Mouse (Mus musculus) spleen, postnatal 0 days (tissue): ENCODE measurements around the gene Cxcl15. TPM values are rescaled to one million over a fixed set of nuclear protein-coding genes. Genes with fewer than 3 reads are reported as not detected.

ENCODE experiments used
- polyA plus RNA-seq: library from polyadenylated mRNA; unstranded; fragments of >200 nt; fragmentation: Nextera tagmentation; extraction: Ambion mirVana; gene quantifications from 2 replicates; pipeline ENCODE4 v1.2.1, GENCODE M21; 2015

Gene Cxcl15
- not detected in 2 replicates for polyA plus RNA-seq

GRCm38 (mm10) chr5:90794195-90794625, at the start of gene Cxcl15:
TSS of gene Cxcl15 (plus strand) at chr5:90794534.

GRCm38 (mm10) chr5:90759077-90760065, 35.0 kb upstream of the Cxcl15 start, which contains the start of gene Cxcl5:
TSS of gene Cxcl5 (plus strand) at chr5:90759360.

GRCm38 (mm10) chr5:90768218-90768617, 26.1 kb upstream of the Cxcl15 start, which contains the start of gene Ppbp:
TSS of gene Ppbp (plus strand) at chr5:90768518.

GRCm38 (mm10) chr5:90771880-90772653, 22.3 kb upstream of the Cxcl15 start, which contains the start of gene Pf4:
TSS of gene Pf4 (plus strand) at chr5:90772435.

GRCm38 (mm10) chr5:90785659-90786588, 8.4 kb upstream of the Cxcl15 start, which contains the start of gene Cxcl3:
TSS of gene Cxcl3 (plus strand) at chr5:90786103.

Other genes with a start within 250 kb of the Cxcl15 start
- gene 5830473C10Rik, start 233.4 kb upstream of the Cxcl15 start, polyA plus RNA-seq: not detected in 2 replicates
- 0.08 and 0.19 TPM in 2 replicates for gene Rassf6, start 153.9 kb upstream of the Cxcl15 start, polyA plus RNA-seq
- 1.3 and 1.5 TPM in 2 replicates for gene Cxcl5, start 35.2 kb upstream of the Cxcl15 start, polyA plus RNA-seq
- gene Ppbp, start 26.0 kb upstream of the Cxcl15 start, polyA plus RNA-seq: 96.8 and 112 TPM in 2 replicates
- 438 and 463 TPM in 2 replicates for gene Pf4, start 22.1 kb upstream of the Cxcl15 start, polyA plus RNA-seq
- not detected in 2 replicates for gene Cxcl3, start 8.4 kb upstream of the Cxcl15 start, polyA plus RNA-seq
- 0.34 and 0.55 TPM in 2 replicates for gene Cxcl1, start 96.7 kb downstream of the Cxcl15 start, polyA plus RNA-seq
- 0.11 and 0.15 TPM in 2 replicates for gene Cxcl2, start 109.3 kb downstream of the Cxcl15 start, polyA plus RNA-seq
- gene Mthfd2l, start 136.6 kb downstream of the Cxcl15 start, polyA plus RNA-seq: 16.9 and 22.3 TPM in 2 replicates
- not detected in 2 replicates for gene Epgn, start 232.9 kb downstream of the Cxcl15 start, polyA plus RNA-seq